Mouse (Mus musculus) ES-E14 (cell line): ENCODE measurements at regions not wholly inside any gene's neighbourhood (a gene's known extent, or its start where the extent isn't known, plus 50 kb on each side); places are given as distances from the start of the nearest gene placed in this dataset.

Source experiments
- DNase-seq: peaks from one replicate; pipeline ENCODE4 v3.0.0-alpha.2; 2013; ENCODE audit warnings: low read depth, low spot score
- H3K27ac ChIP-seq: 2 replicates; pipeline ENCODE4 v1.5.1; 2012; ENCODE audit warnings: low read depth, mild to moderate bottlenecking, low read length, moderate library complexity, mixed read lengths; ENCODE audit not compliant: poor library complexity, insufficient read depth, severe bottlenecking
- H3K36me3 ChIP-seq: 2 replicates; pipeline ENCODE4 v1.6.1; 2012; ENCODE audit warnings: mild to moderate bottlenecking, low read length, moderate library complexity, mixed read lengths; ENCODE audit not compliant: control insufficient read depth, poor library complexity, insufficient read depth, severe bottlenecking
- H3K4me1 ChIP-seq, 2 experiments: fragments of 150-350 bp in 1 of 2; sonication (generic) in 1 of 2; 2 replicates each; pipeline ENCODE4 v1.6.1; 2012; ENCODE audit warnings: low read length in 2 of 2, mild to moderate bottlenecking in 1 of 2, mixed read lengths in 1 of 2; ENCODE audit not compliant: control insufficient read depth in 2 of 2, insufficient read depth in 2 of 2, poor library complexity in 1 of 2
- H3K4me3 ChIP-seq, 2 experiments: fragments of 150-350 bp in 1 of 2; sonication (generic) in 1 of 2; 2 replicates each; pipeline ENCODE4 v1.5.1; 2012; ENCODE audit warnings: low read length in 2 of 2, low read depth in 1 of 2, mild to moderate bottlenecking in 1 of 2, mixed read lengths in 1 of 2; ENCODE audit not compliant: insufficient read depth in 1 of 2, poor library complexity in 1 of 2, severe bottlenecking in 1 of 2
- H3K9ac ChIP-seq: 2 replicates; pipeline ENCODE4 v1.6.1; 2012; ENCODE audit warnings: low read depth, mild to moderate bottlenecking, low read length, mixed read lengths; ENCODE audit not compliant: poor library complexity, insufficient read depth, severe bottlenecking
- H3K9me3 ChIP-seq: fragments of 150-350 bp; sonication (generic); 2 replicates; pipeline ENCODE4 v1.6.1; 2012; ENCODE audit warnings: low read depth, mild to moderate bottlenecking, low read length; ENCODE audit not compliant: control insufficient read depth, insufficient read depth
- CHD2 ChIP-seq: IDR thresholded peaks from 2 replicates; pipeline ENCODE4 v1.6.1; 2014; ENCODE audit warnings: mild to moderate bottlenecking, low read depth, low read length, inconsistent platforms
- HCFC1 ChIP-seq: IDR thresholded peaks from 2 replicates; pipeline ENCODE4 v1.6.1; 2012; ENCODE audit warnings: low read length, inconsistent platforms, borderline replicate concordance; ENCODE audit not compliant: insufficient read depth
- MAFK ChIP-seq: IDR thresholded peaks from 2 replicates; pipeline ENCODE4 v1.6.1; 2014; ENCODE audit warnings: mild to moderate bottlenecking, low read depth, low read length, inconsistent platforms; ENCODE audit not compliant: insufficient read depth
- ZC3H11A ChIP-seq: IDR thresholded peaks from 2 replicates; pipeline ENCODE4 v1.6.1; 2012; ENCODE audit warnings: low read depth, mild to moderate bottlenecking, inconsistent platforms, low read length, borderline replicate concordance
- ZNF384 ChIP-seq: IDR thresholded peaks from 2 replicates; pipeline ENCODE4 v1.6.1; 2012; ENCODE audit warnings: low read depth, low read length, inconsistent platforms
- in situ Hi-C, 2 experiments: fragments of 600-800 bp; cut with MboI; formaldehyde crosslinking; loops; one replicate each; pipeline ENCODE4 v1.15.1; 2025; ENCODE audit warnings: low sequenced_read_pairs in 2 of 2, inconsistent platforms in 1 of 2; ENCODE audit not compliant: unreplicated experiment in 2 of 2

- TF ChIP-seq HCFC1 (no peak), ZNF384 (no peak), CHD2 (no peak), ZC3H11A (no peak), MAFK (no peak)
- H3K36me3 ChIP-seq = no peaks in the 10 kb centered on the region
- H3K9ac ChIP-seq = no peak overlapping the region
- no peak overlapping the region for H3K4me3 ChIP-seq
- H3K4me1 ChIP-seq = no peaks in the 10 kb centered on the region
- no peaks in the 10 kb centered on the region for H3K9me3 ChIP-seq
- DNase-seq = no peak
- H3K27ac ChIP-seq = no peak overlapping the region
- in situ Hi-C loops = no loop called here
Measured at GRCm38 (mm10) chr15:56244004-56244735, 1233.3 kb downstream of the Slc22a22 start.

DNA sequence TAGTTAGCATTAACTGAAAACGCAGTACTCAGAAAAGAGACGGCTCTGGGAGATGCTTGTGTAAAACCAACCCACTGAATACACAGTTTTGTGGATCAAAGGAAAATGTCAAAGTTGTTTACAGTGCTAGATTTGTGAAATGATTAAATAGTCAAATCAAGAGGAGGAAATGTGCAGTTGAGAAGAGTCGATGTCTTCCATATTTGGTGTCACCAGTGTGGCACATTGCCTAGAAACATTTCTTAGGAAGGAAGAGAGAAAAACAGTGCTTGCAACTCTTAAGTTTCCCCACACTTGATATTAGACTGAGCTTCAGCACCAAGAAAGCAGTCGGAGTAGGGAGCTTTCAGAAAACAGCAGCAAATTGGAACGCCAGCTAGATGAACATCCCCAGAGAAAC is 1274.9 kb downstream of the Slc22a22 start:
- TF ChIP-seq CHD2 (no peak), ZNF384 (no peak), ZC3H11A (no peak), HCFC1 (no peak), MAFK (no peak)
- H3K4me3 ChIP-seq = no peak overlapping the region
- no peak overlapping the region for H3K9ac ChIP-seq
- H3K36me3 ChIP-seq = no peaks in the 10 kb centered on the region
- DNase-seq = no peak
- no peak overlapping the region for H3K27ac ChIP-seq
- H3K4me1 ChIP-seq = no peaks in the 10 kb centered on the region
- in situ Hi-C loops = no loop called here
- H3K9me3 ChIP-seq = no peaks in the 10 kb centered on the region

DNA sequence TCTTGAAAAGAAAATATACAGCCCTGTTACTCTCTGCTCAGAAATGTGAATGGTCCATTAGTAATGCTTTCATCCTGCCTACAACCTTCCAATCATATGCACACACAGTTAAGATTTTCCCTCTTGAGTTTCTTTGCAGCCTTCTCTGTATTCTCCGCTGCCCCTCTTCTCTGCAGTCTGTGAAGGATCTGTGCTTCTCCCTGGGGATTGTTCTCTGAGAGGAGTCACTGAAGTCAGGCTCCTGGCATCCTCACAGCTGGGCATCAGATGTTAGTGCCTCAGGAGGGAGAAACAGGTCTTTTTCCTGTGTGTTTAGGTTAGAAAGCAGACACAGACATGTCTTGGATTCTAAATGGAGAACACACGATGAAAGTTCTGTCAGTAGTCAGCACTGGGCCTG is 1278.1 kb downstream of the Slc22a22 start:
- no peaks in the 10 kb centered on the region for H3K36me3 ChIP-seq
- H3K9ac ChIP-seq = no peak overlapping the region
- H3K4me1 ChIP-seq = no peaks in the 10 kb centered on the region
- TF ChIP-seq HCFC1 (no peak), CHD2 (no peak), ZNF384 (no peak), ZC3H11A (no peak), MAFK (no peak)
- no peaks in the 10 kb centered on the region for H3K9me3 ChIP-seq
- no peak for DNase-seq
- in situ Hi-C loops = no loop called here
- H3K27ac ChIP-seq = no peak overlapping the region
- no peak overlapping the region for H3K4me3 ChIP-seq

DNA sequence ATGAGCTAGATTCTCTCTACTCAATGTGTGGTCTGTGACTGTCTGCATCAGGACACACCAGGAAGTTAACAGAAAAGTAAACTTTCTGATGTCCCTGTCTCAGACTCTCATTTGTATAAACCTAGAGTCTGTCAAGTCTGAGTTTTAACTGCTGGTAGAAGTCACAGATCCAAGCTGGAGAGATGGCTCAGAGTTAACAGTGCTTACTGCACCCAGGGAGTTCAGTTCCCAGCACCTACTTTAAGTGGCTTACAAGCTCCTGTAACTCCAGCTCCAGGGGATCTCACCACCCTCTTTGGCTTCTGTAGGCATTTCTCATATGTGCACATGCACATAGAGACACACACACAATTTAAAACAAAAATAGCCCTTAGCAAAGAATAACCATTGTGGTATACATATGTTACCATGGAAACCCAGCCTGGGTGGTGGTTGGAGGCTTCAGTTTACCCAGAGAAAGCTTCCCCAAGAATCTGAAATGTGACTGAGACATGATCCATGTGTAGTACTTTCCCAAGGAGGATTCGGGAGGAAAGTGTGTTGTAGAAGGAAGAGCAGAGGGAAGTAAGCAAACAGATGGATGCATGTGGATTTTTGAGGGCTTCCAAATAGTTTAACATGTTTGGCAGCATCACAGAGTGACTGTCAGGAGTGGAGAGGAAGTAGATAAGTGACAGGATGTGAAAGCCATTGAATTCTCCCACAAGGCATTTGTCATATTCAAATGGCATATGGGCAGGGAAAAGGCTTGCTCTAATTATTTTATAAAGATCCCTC is 1279.8 kb downstream of the Slc22a22 start:
- Histone ChIP-seq H3K36me3 (no peaks in the 10 kb centered on the region), H3K9ac (no peak overlapping the region), H3K27ac (no peak overlapping the region), H3K9me3 (no peaks in the 10 kb centered on the region), H3K4me1 (no peaks in the 10 kb centered on the region), H3K4me3 (no peak overlapping the region)
- no peak for DNase-seq
- no peak for TF ChIP-seq ZC3H11A
- no peak for TF ChIP-seq MAFK
- no peak for TF ChIP-seq CHD2
- TF ChIP-seq ZNF384 = no peak
- TF ChIP-seq HCFC1 = no peak
- in situ Hi-C loops = no loop called here

DNA sequence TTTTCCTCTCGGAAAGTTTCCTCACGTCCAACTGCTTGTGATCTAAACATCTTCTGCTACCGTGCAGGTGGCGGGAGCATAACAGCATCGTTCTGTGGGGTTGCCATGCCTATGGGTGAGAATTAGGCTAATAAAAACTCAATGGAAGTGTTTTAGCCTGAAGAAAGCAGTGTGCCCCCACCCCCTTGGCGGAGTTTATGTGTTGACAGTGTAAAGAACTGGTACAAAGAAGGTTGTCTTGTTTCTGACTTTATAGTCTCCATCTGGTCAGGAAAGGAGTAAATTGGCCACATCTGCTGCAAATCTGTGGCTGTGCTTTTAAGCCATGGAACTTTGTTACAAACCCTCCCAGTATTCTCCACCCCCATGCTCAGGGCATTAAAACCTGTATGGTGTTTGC is 1311.2 kb downstream of the Slc22a22 start:
- no peak for DNase-seq
- no peaks in the 10 kb centered on the region for H3K36me3 ChIP-seq
- H3K4me3 ChIP-seq = no peak overlapping the region
- in situ Hi-C loops = no loop called here
- no peak overlapping the region for H3K9ac ChIP-seq
- H3K4me1 ChIP-seq = no peaks in the 10 kb centered on the region
- no peaks in the 10 kb centered on the region for H3K9me3 ChIP-seq
- no peak overlapping the region for H3K27ac ChIP-seq
- no peak for TF ChIP-seq ZC3H11A
- no peak for TF ChIP-seq ZNF384
- TF ChIP-seq MAFK = no peak
- no peak for TF ChIP-seq CHD2
